Mouse (Mus musculus) cerebellum, adult 18-20 months (tissue): ENCODE results near the gene Olfr1265.

Source experiments
- DNase-seq, 2 experiments: peaks; one replicate each; pipeline ENCODE4 v3.0.0; 2021

Gene Olfr1265

GRCm38 (mm10) chr2:90035037-90035436 is at the start of gene Olfr1265:
Gene Olfr1265, plus strand, starts transcription at chr2:90035337.
- DNase-seq = no peak

DNA sequence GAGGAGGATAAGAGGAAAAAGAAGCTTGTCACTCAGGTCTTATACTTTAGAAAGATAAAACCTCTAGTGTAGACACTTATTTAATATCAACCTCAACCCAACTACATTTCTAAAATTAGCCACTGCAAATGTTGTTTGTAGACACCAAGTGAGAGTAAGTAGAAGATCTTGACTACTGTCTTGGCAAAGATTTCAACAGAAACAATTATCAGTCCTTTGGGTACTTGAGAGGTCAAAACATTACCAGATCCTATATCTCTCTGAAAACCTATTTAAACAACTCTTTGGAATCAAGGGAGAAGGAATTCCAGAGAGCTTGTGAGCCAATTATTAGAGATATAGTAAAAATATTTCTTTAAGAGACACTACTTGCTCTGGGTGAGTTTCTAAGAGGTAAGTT is 44.2 kb upstream of the Olfr1265 start, which contains the start of gene Olfr1261:
Gene Olfr1261, plus strand, starts transcription at position 301 of the 400 bp plus-strand sequence.
- DNase-seq = no peak

GRCm38 (mm10) chr2:89999845-90000244 is 35.3 kb upstream of the Olfr1265 start, which contains the start of gene Olfr1262:
Gene Olfr1262, plus strand, starts transcription at chr2:90000145.
- DNase-seq = no peak

- no peak for DNase-seq
Measured at GRCm38 (mm10) chr2:90011831-90012230, 23.3 kb upstream of the Olfr1265 start, which contains the start of gene Olfr1263. Gene Olfr1263, plus strand, starts transcription at chr2:90012131.

DNA sequence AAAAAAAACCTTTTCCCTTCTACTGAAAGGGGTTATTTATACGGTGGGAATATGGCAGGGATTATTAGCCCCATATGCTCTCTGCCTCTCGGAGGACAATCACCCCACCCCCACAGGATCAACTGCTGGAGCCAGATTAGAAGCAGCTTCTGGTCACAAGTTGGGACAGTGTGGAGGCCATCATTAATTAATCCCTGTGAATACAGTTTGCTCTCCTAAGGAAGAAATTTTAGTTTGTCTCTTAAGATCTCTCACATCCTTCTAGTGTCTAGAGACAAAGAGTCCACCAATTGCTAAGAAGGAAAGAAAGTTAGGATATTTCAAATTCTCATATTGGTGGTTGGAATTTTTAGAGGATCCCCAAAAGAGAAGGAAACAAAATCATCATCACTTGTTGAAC is 9.7 kb upstream of the Olfr1265 start, which contains the start of gene Olfr1264:
Gene Olfr1264, minus strand, starts transcription at position 101 of the 400 bp plus-strand sequence.
- DNase-seq = no peak

DNA sequence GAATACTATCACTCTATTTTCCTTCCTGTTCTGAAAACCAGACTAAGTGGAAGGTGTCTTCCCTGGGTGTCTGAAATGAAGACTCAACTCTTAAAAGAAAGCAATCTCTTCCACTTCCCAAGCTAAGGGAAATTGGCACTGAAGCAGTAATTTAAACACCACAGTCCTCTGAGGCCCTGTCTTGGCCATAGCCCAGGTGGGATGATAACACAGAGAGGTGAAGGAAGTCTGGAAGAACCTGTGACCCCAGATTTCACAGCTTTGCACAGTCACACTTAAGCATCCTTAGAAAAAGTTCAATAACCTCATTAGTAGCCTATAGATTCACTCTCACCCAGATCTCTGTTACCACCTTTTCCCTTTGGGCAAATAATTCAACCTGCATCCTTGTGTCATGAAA is 28.4 kb downstream of the Olfr1265 start, which contains the start of gene Olfr140:
Gene Olfr140, minus strand, starts transcription at position 101 of the 400 bp plus-strand sequence.
- DNase-seq = no peak

DNA sequence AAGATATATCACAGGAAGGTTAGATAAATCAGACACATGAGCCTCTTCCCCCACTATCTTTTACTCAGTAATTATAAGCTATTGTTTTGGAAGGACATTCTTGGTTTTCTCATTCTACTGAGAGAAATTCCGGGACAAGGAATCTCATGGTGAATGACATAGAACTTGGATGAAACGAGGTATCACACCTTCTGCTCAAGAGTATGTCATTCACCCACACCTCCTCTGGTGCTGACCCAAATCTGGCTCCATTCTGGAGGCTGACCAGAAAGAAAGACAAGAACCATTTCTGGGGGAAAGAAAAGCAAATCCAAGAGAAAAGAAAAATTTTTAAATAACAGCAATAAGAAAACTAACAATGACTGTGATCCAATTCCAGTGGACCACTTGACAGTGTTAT is 34.9 kb downstream of the Olfr1265 start:
- no peak for DNase-seq
